Mouse (Mus musculus) limb, embryonic 13.5 days (tissue): Measurements from ENCODE around the gene Exoc4. TPM values are rescaled to one million over a fixed set of nuclear protein-coding genes. Genes with fewer than 3 reads are reported as not detected.

ENCODE experiments used
- ATAC-seq: fragments of 200-750 bp; cut with Nextera tagmentation; 2 replicates; pipeline ENCODE4 v1.8.0; 2017; ENCODE audit warnings: low read depth, moderate number of reproducible peaks, moderate TSS enrichment; ENCODE audit not compliant: low FRiP score
- H3K27ac ChIP-seq: fragments of 300-500 bp; sonication (generic); 2 replicates; pipeline ENCODE4 v1.5.1; 2015; ENCODE audit warnings: inconsistent platforms, mild to moderate bottlenecking, moderate library complexity
- H3K27me3 ChIP-seq: fragments of 300-500 bp; sonication (generic); 2 replicates; pipeline ENCODE4 v1.6.1; 2015; ENCODE audit warnings: mild to moderate bottlenecking, inconsistent platforms
- H3K36me3 ChIP-seq: fragments of 300-500 bp; sonication (generic); 2 replicates; pipeline ENCODE4 v1.6.1; 2015; ENCODE audit warnings: inconsistent platforms, mild to moderate bottlenecking, moderate library complexity
- H3K4me1 ChIP-seq: fragments of 300-500 bp; sonication (generic); 2 replicates; pipeline ENCODE4 v1.6.1; 2015; ENCODE audit warnings: inconsistent platforms
- H3K4me2 ChIP-seq: fragments of 300-500 bp; sonication (generic); replicated peaks from 2 replicates; pipeline ENCODE4 v1.6.1; 2015; ENCODE audit warnings: inconsistent platforms, mild to moderate bottlenecking, moderate library complexity
- H3K4me3 ChIP-seq: fragments of 300-500 bp; sonication (generic); 2 replicates; pipeline ENCODE4 v1.5.1; 2015; ENCODE audit warnings: moderate library complexity, mild to moderate bottlenecking, inconsistent platforms
- H3K9ac ChIP-seq: fragments of 300-500 bp; sonication (generic); 2 replicates; pipeline ENCODE4 v1.6.1; 2015; ENCODE audit warnings: mild to moderate bottlenecking, inconsistent platforms
- H3K9me3 ChIP-seq: fragments of 300-500 bp; sonication (generic); 2 replicates; pipeline ENCODE4 v1.6.1; 2016; ENCODE audit warnings: inconsistent platforms
- WGBS: fragments of 180-500 bp; shearing (Covaris S2); methylation state at CpG from one replicate; pipeline ENCODE4 v1.1.7; 2015; 5-methylcytosine and 5-hydroxymethylcytosine counted together
- polyA plus RNA-seq: library from polyadenylated mRNA; unstranded; fragments of >200 nt; fragmentation: Nextera tagmentation; extraction: Ambion mirVana; gene quantifications from 2 replicates; pipeline ENCODE4 v1.2.1, GENCODE M21; 2015

Exoc4 gene
- 40.1 and 45.2 TPM in 2 replicates for polyA plus RNA-seq

GRCm38 (mm10) chr6:33248894-33249758 is at the start of gene Exoc4:
Exoc4 (plus strand) TSS chr6:33249085.
- Histone ChIP-seq H3K36me3 (no peaks in the 10 kb centered on the region), H3K4me1 (peaks cover 10% of the 10 kb centered on the region), H3K9ac (peak within 1 kb of the TSS; percentile 86), H3K4me3 (peak within 1 kb of the TSS; percentile 93), H3K4me2 (peak within 1 kb of the TSS; percentile 77), H3K27me3 (no peaks in the 10 kb centered on the region), H3K9me3 (no peaks in the 10 kb centered on the region), H3K27ac (no peak within 1 kb of the TSS; the same call in 1 of the 2 replicates)
- WGBS = 2% methylated on average over 31 of the region's 34 CpGs
- ATAC-seq = peak; percentile 100

- H3K27me3 ChIP-seq = no peaks in the 10 kb centered on the region
- no peaks in the 10 kb centered on the region for H3K4me1 ChIP-seq
- H3K9me3 ChIP-seq = no peaks in the 10 kb centered on the region
- H3K4me3 ChIP-seq = no peak overlapping the region
- no peak overlapping the region for H3K9ac ChIP-seq
- H3K27ac ChIP-seq = no peak overlapping the region
- no peak for ATAC-seq
- H3K4me2 ChIP-seq = no peak overlapping the region
- WGBS = 84% methylated on average over 3 of the region's 3 CpGs
- H3K36me3 ChIP-seq = no peaks in the 10 kb centered on the region
Measured at GRCm38 (mm10) chr6:33218780-33219179, 30.1 kb upstream of the Exoc4 start.

GRCm38 (mm10) chr6:33226700-33227099 is 22.2 kb upstream of the Exoc4 start:
- 52% methylated on average over 1 of the region's 1 CpGs for WGBS
- Histone ChIP-seq H3K27me3 (no peaks in the 10 kb centered on the region), H3K36me3 (no peaks in the 10 kb centered on the region), H3K27ac (no peak overlapping the region), H3K9ac (no peak overlapping the region), H3K4me2 (no peak overlapping the region), H3K9me3 (no peaks in the 10 kb centered on the region), H3K4me1 (peaks cover 16% of the 10 kb centered on the region; the same call in 1 of the 2 replicates), H3K4me3 (no peak overlapping the region)
- no peak for ATAC-seq

- WGBS = 33% methylated on average over 8 of the region's 8 CpGs
- Histone ChIP-seq H3K4me1 (peaks cover 16% of the 10 kb centered on the region; the same call in 1 of the 2 replicates), H3K4me2 (peak overlapping the region; percentile 28; the same call in 1 of the 2 replicates), H3K27me3 (no peaks in the 10 kb centered on the region), H3K4me3 (no peak overlapping the region), H3K36me3 (no peaks in the 10 kb centered on the region), H3K9me3 (no peaks in the 10 kb centered on the region), H3K9ac (no peak overlapping the region), H3K27ac (no peak overlapping the region)
- no peak for ATAC-seq
Measured at GRCm38 (mm10) chr6:33227371-33227770, 21.5 kb upstream of the Exoc4 start.

GRCm38 (mm10) chr6:33241250-33241649 is 7.6 kb upstream of the Exoc4 start:
- ATAC-seq = no peak
- Histone ChIP-seq H3K4me1 (no peaks in the 10 kb centered on the region), H3K27ac (no peak overlapping the region), H3K9me3 (no peaks in the 10 kb centered on the region), H3K4me3 (no peak overlapping the region), H3K4me2 (no peak overlapping the region), H3K27me3 (0 out of 2 replicates have a peak, but pooled peaks cover 3% of the 10 kb centered on the region), H3K36me3 (no peaks in the 10 kb centered on the region), H3K9ac (no peak overlapping the region)

- no peak for ATAC-seq
Measured at GRCm38 (mm10) chr6:33244546-33244945, 4.3 kb upstream of the Exoc4 start.

GRCm38 (mm10) chr6:33247146-33247545 is 1.7 kb upstream of the Exoc4 start:
- H3K9ac ChIP-seq = no peak overlapping the region
- 90% methylated on average over 5 of the region's 5 CpGs for WGBS
- H3K4me1 ChIP-seq = peaks cover 10% of the 10 kb centered on the region
- no peak overlapping the region for H3K27ac ChIP-seq
- ATAC-seq = no peak
- no peaks in the 10 kb centered on the region for H3K27me3 ChIP-seq
- H3K9me3 ChIP-seq = no peaks in the 10 kb centered on the region
- H3K4me3 ChIP-seq = no peak overlapping the region
- no peaks in the 10 kb centered on the region for H3K36me3 ChIP-seq
- no peak overlapping the region for H3K4me2 ChIP-seq

More at GRCm38 (mm10) chr6:33244546-33244945, 4.3 kb upstream of the Exoc4 start:
- no peak overlapping the region for H3K4me3 ChIP-seq
- H3K9ac ChIP-seq = no peak overlapping the region
- no peaks in the 10 kb centered on the region for H3K4me1 ChIP-seq
- WGBS = 84% methylated on average over 3 of the region's 3 CpGs
- H3K27me3 ChIP-seq = 0 out of 2 replicates have a peak, but pooled peaks cover under 1% of the 10 kb centered on the region
- no peak overlapping the region for H3K4me2 ChIP-seq
- no peaks in the 10 kb centered on the region for H3K36me3 ChIP-seq
- H3K27ac ChIP-seq = no peak overlapping the region
- H3K9me3 ChIP-seq = no peaks in the 10 kb centered on the region

GRCm38 (mm10) chr6:33247576-33248355 is 1.1 kb upstream of the Exoc4 start:
- Histone ChIP-seq H3K27me3 (no peaks in the 10 kb centered on the region), H3K9ac (no peak overlapping the region), H3K4me1 (peaks cover 10% of the 10 kb centered on the region), H3K9me3 (no peaks in the 10 kb centered on the region), H3K4me3 (no peak overlapping the region), H3K4me2 (no peak overlapping the region), H3K27ac (no peak overlapping the region), H3K36me3 (no peaks in the 10 kb centered on the region)
- no peak for ATAC-seq
- 83% methylated on average over 23 of the region's 23 CpGs for WGBS

GRCm38 (mm10) chr6:33256638-33257037 is 7.8 kb downstream of the Exoc4 start:
- 65% methylated on average over 4 of the region's 4 CpGs for WGBS

GRCm38 (mm10) chr6:33257076-33257789 is 8.3 kb downstream of the Exoc4 start:
- no peaks in the 10 kb centered on the region for H3K9me3 ChIP-seq
- WGBS = 77% methylated on average over 5 of the region's 5 CpGs
- ATAC-seq = no peak
- H3K27ac ChIP-seq = no peak overlapping the region
- no peaks in the 10 kb centered on the region for H3K36me3 ChIP-seq
- peaks cover 8% of the 10 kb centered on the region for H3K4me1 ChIP-seq
- H3K4me3 ChIP-seq = no peak overlapping the region
- H3K27me3 ChIP-seq = no peaks in the 10 kb centered on the region
- no peak overlapping the region for H3K9ac ChIP-seq
- no peak overlapping the region for H3K4me2 ChIP-seq

More at GRCm38 (mm10) chr6:33256638-33257037, 7.8 kb downstream of the Exoc4 start:
- Histone ChIP-seq H3K36me3 (no peaks in the 10 kb centered on the region), H3K27ac (no peak overlapping the region), H3K4me1 (peaks cover 2% of the 10 kb centered on the region), H3K27me3 (no peaks in the 10 kb centered on the region), H3K4me2 (no peak overlapping the region), H3K9me3 (no peaks in the 10 kb centered on the region), H3K4me3 (no peak overlapping the region), H3K9ac (no peak overlapping the region)
- ATAC-seq = no peak

- 87% methylated on average over 5 of the region's 5 CpGs for WGBS
- no peaks in the 10 kb centered on the region for H3K9me3 ChIP-seq
- H3K4me1 ChIP-seq = peaks cover 13% of the 10 kb centered on the region
- no peaks in the 10 kb centered on the region for H3K36me3 ChIP-seq
- H3K9ac ChIP-seq = no peak overlapping the region
- H3K4me3 ChIP-seq = no peak overlapping the region
- no peak overlapping the region for H3K4me2 ChIP-seq
- H3K27me3 ChIP-seq = no peaks in the 10 kb centered on the region
- ATAC-seq = no peak
- H3K27ac ChIP-seq = no peak overlapping the region
Measured at GRCm38 (mm10) chr6:33259926-33260325, 11.0 kb downstream of the Exoc4 start.
